Mouse (Mus musculus) heart, embryonic 10.5 days (tissue): ENCODE measurements around the gene Anxa6. TPM values are rescaled to one million over a fixed set of nuclear protein-coding genes. Genes with fewer than 3 reads are reported as not detected.

ENCODE experiments used
- DNase-seq: peaks from one replicate; pipeline ENCODE4 v3.0.0-alpha.2; 2017; ENCODE audit warnings: low spot score
- H3K27ac ChIP-seq: fragments of 300-500 bp; sonication (generic); 2 replicates; pipeline ENCODE4 v1.5.1; 2016; ENCODE audit warnings: mild to moderate bottlenecking
- H3K27me3 ChIP-seq: fragments of 300-500 bp; sonication (generic); 2 replicates; pipeline ENCODE4 v1.6.1; 2016; ENCODE audit warnings: mild to moderate bottlenecking; ENCODE audit not compliant: poor library complexity, insufficient read depth, severe bottlenecking
- H3K36me3 ChIP-seq: fragments of 300-500 bp; sonication (generic); 2 replicates; pipeline ENCODE4 v1.6.1; 2016; ENCODE audit warnings: mild to moderate bottlenecking, moderate library complexity
- H3K4me1 ChIP-seq: fragments of 300-500 bp; sonication (generic); 2 replicates; pipeline ENCODE4 v1.6.1; 2016; ENCODE audit warnings: mild to moderate bottlenecking
- H3K4me3 ChIP-seq: fragments of 300-500 bp; sonication (generic); 2 replicates; pipeline ENCODE4 v1.5.1; 2016; ENCODE audit warnings: mild to moderate bottlenecking, moderate library complexity
- H3K9me3 ChIP-seq: fragments of 300-500 bp; sonication (generic); 2 replicates; pipeline ENCODE4 v1.6.1; 2016; ENCODE audit warnings: mild to moderate bottlenecking, moderate library complexity
- WGBS: fragments of 180-500 bp; shearing (Covaris S2); methylation state at CpG from one replicate; pipeline ENCODE4 v1.1.7; 2016; 5-methylcytosine and 5-hydroxymethylcytosine counted together
- polyA plus RNA-seq: library from polyadenylated mRNA; unstranded; fragments of >200 nt; fragmentation: Nextera tagmentation; extraction: Ambion mirVana; gene quantifications from 2 replicates; pipeline ENCODE4 v1.2.1, GENCODE M21; 2016

Anxa6 gene
- polyA plus RNA-seq, 1 experiment from 2014 or later: 255 TPM

DNA sequence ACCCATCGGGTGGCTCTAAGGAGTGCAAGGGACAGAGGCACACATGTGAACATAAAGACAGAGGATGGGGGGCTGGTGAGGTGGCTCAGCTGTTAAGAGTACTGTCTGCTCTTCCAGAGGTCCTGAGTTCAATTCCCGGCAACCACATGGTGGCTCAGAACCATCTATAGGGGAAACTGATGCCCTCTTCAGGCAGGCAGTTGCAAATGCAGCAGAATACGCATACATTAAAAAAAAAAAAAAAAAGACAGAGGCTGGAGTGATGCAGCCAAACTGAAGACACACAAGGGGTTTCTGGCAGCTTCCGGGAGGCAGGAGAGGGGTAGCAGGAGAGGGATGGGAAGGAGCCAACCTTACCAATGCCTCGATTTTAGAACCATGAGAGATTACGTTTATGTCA is 50.7 kb downstream of the Anxa6 start:
- Histone ChIP-seq H3K36me3 (peaks cover 90% of the 10 kb centered on the region), H3K4me1 (peaks cover 42% of the 10 kb centered on the region), H3K4me3 (no peak overlapping the region), H3K27me3 (no peaks in the 10 kb centered on the region), H3K9me3 (0 out of 2 replicates have a peak, but pooled peaks cover 2% of the 10 kb centered on the region), H3K27ac (no peak overlapping the region)
- no peak for DNase-seq
- WGBS: 88% methylated on average over 6 of the region's 6 CpGs

DNA sequence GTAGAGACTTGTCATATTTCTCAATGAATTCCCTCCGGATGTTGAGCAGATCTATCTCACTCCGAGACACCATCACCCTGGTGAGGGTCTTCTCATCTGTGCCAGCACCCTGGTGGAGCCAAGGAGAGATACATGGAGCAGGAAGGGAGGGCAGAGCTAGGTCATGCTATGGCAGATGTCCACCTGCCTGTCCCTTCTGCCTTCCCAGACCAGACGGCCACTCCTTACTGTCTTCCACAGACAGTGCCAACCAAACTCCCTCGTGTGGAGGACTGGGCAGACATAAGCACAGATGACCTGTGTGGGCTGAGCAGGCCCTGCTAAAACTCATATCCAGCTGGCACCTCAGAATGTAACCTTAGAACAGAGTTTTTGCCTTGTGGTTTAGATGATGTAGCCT is 51.6 kb downstream of the Anxa6 start:
- DNase-seq: no peak
- H3K27ac ChIP-seq: no peak overlapping the region
- H3K36me3 ChIP-seq: peaks cover 84% of the 10 kb centered on the region
- WGBS: 90% methylated on average over 4 of the region's 4 CpGs
- H3K4me3 ChIP-seq: no peak overlapping the region
- peaks cover 46% of the 10 kb centered on the region for H3K4me1 ChIP-seq
- no peaks in the 10 kb centered on the region for H3K27me3 ChIP-seq
- 0 out of 2 replicates have a peak, but pooled peaks cover 2% of the 10 kb centered on the region for H3K9me3 ChIP-seq

DNA sequence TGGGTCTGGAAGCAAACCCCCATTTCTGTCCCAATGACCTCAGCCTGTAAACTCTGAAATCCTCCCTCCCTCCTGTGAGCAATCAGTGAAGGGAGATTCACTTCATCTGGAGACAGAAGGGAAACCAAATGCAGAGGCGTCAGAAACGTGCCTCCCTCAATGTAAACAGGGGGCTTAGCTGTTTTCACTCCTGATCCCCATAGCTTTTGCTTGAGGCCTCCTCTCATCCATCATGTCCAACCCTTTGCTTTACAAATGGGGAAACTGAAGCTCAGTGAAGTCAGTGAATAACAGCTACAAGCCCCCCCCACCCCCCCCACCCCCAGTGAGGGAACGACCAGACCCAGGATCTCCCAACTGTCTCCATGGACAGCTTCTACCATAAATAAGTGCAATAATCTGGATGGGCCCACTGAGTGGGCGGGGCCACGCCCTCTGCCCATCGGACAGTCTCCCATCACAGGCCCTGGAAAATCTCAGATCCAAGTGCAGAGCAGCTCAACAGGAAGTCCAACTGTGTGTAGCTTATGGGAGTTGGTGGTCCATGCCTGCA is 55.8 kb downstream of the Anxa6 start:
- 47% methylated on average over 6 of the region's 6 CpGs for WGBS
- Histone ChIP-seq H3K36me3 (peaks cover 49% of the 10 kb centered on the region), H3K27ac (peak overlapping the region; percentile 17; the same call in 1 of the 2 replicates), H3K4me3 (no peak overlapping the region), H3K4me1 (peaks cover 51% of the 10 kb centered on the region), H3K27me3 (no peaks in the 10 kb centered on the region), H3K9me3 (0 out of 2 replicates have a peak, but pooled peaks cover 2% of the 10 kb centered on the region)
- no peak for DNase-seq

DNA sequence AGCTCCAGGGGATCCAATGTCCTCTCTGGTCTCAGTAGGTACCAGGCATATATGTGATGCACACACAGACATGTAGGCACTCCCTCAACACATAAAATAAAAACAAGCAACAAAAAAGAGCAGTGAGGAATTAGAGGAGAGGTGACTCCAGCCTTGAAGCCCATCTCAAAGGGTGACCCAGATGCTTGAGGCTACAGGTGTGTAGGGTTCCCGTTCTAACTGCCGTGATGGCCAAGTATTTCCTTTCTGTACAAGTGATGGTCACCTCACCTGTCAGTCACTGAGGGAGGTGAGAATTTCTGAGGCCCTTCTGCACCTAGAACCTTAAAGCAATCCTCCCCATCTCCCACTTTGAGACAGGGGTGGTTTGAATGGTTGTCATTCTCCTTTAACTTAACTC is 56.9 kb downstream of the Anxa6 start:
- WGBS: 88% methylated on average over 2 of the region's 2 CpGs
- H3K4me3 ChIP-seq: no peak overlapping the region
- DNase-seq: no peak

DNA sequence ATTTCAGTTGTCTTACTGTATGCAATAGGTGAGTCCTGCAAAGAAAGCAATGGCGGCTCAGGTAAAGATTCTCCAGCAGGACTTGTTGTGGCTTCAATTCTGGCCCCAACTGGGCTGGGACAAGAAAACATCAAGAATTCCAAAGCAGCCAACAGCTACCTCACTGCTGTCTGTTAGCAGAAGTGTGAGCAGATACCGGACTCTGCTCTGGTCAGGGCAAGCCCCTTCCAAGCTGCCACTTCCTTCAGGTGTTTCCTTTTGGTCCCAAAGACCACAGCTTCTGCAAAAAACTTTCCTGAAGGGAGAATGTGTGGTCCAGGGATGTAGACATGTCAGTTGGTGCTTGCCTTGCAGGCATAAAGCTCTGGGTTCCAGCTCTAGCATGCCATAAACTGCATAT is 57.5 kb downstream of the Anxa6 start:
- H3K4me3 ChIP-seq: no peak overlapping the region
- H3K9me3 ChIP-seq: no peaks in the 10 kb centered on the region
- H3K27ac ChIP-seq: no peak overlapping the region
- DNase-seq: no peak
- no peaks in the 10 kb centered on the region for H3K27me3 ChIP-seq
- peaks cover 33% of the 10 kb centered on the region for H3K36me3 ChIP-seq
- 78% methylated on average over 2 of the region's 2 CpGs for WGBS
- H3K4me1 ChIP-seq: peaks cover 56% of the 10 kb centered on the region

More for the DNA sequence above, 56.9 kb downstream of the Anxa6 start:
- no peaks in the 10 kb centered on the region for H3K27me3 ChIP-seq
- no peaks in the 10 kb centered on the region for H3K9me3 ChIP-seq
- peaks cover 56% of the 10 kb centered on the region for H3K4me1 ChIP-seq
- H3K27ac ChIP-seq: no peak overlapping the region
- H3K36me3 ChIP-seq: peaks cover 38% of the 10 kb centered on the region

DNA sequence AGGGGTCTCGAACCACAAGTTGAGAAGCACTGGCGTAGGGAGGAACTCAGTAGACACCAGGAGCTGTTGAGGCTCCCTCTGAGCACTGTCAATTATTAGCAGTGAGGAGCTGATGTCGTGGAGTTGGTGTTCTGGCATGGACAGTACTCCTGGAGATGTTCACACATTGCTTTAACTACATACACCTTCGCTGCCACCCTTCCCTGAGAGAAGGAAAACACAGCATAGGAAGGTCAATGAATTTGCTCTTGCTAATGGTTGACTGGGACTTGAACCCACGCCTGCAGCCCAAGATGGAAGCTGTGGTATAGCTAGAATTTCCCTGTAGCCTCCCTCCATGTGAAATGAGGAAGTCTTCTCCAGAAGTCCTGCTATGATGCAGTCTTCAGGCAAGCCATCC is 57.9 kb downstream of the Anxa6 start:
- Histone ChIP-seq H3K9me3 (no peaks in the 10 kb centered on the region), H3K36me3 (peaks cover 30% of the 10 kb centered on the region), H3K27ac (no peak overlapping the region), H3K4me3 (no peak overlapping the region), H3K27me3 (no peaks in the 10 kb centered on the region), H3K4me1 (peaks cover 56% of the 10 kb centered on the region)
- 86% methylated on average over 5 of the region's 5 CpGs for WGBS
- DNase-seq: no peak

DNA sequence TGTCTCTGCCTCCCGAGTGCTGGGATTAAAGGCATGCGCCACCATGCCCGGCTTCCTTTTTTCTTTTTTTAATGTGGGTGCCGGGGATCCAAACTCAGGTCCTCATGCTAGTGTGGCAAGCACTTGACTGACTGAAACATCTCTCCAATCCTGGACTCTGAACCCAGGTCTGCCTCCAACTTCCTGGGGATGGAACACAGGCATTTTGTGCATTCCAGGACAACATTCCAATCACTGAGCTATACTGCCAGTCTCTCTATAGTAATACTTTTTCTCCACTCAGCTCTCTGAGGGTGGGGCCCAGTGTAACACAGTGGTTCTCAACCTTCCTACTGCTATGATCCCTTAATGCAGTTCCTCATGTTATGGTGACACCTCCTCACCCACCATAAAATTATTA is 58.6 kb downstream of the Anxa6 start:
- Histone ChIP-seq H3K36me3 (peaks cover 23% of the 10 kb centered on the region), H3K27ac (peak overlapping the region; percentile 81; the same call in 1 of the 2 replicates)
- WGBS: 85% methylated on average over 4 of the region's 4 CpGs

DNA sequence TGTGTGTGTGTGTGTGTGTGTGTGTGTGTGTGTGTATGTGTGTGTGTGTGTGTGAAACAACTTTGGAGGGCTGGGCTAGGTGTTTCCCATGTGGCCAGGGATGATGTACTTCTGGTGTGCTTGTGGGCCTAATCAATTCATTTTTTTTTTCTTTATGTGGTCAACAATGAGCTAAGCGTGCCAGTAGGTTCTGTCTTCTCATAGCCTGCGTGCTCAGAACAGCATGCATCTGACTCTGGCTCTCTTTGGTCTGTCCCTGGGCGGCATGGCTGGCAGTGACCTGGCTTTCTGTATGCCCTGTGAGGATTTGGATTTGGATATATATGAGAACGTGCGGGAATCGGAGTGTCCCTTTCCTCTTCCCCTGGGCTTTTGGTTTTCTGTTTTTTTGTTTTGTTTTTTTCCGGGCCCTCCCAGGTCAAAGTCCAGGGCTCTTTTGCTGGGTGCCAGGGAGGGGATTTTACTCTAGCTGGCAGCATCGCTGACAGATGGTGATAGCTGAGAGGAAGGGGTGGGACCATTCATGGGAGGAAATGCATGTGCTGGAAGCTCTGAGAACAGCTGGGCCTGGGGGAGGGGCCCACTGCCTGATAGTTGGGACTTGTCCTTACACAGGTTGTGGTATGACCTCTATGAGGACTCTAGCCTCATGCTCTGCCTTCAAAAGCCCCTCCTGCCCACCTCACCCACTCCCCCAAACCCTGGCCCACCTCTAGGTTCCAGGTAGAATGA is 59.6 kb downstream of the Anxa6 start:
- Histone ChIP-seq H3K27ac (peak overlapping the region; percentile 81), H3K4me3 (no peak overlapping the region), H3K36me3 (peaks cover 13% of the 10 kb centered on the region), H3K27me3 (no peaks in the 10 kb centered on the region), H3K9me3 (no peaks in the 10 kb centered on the region), H3K4me1 (peaks cover 44% of the 10 kb centered on the region)
- WGBS: 47% methylated on average over 8 of the region's 8 CpGs
- no peak for DNase-seq

More for the DNA sequence above, 58.6 kb downstream of the Anxa6 start:
- no peak for DNase-seq
- Histone ChIP-seq H3K4me1 (peaks cover 54% of the 10 kb centered on the region), H3K4me3 (no peak overlapping the region), H3K27me3 (no peaks in the 10 kb centered on the region), H3K9me3 (no peaks in the 10 kb centered on the region)

DNA sequence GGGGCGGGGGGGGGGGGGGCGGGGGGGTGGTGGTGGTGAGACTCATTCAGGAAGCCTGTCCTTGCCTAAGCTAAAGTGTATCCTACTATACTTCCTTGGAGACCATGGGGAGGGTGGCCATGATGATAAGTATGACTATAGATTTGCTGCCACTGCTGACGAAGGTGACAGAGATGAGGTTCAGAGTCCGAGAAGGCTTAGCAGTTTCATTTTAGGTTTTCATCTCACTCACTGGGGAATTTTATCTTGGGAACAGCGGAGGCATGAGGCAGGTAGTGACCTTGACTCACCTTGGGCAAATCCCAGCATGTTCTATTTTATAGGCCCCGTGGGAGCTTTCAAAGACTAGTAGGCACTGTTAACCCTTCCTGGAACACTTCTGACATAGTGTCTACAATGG is 60.5 kb downstream of the Anxa6 start:
- Histone ChIP-seq H3K4me1 (peaks cover 35% of the 10 kb centered on the region), H3K9me3 (no peaks in the 10 kb centered on the region), H3K27me3 (no peaks in the 10 kb centered on the region), H3K27ac (peak overlapping the region; percentile 81; the same call in 1 of the 2 replicates), H3K4me3 (no peak overlapping the region), H3K36me3 (peaks cover 5% of the 10 kb centered on the region)
- WGBS: 56% methylated on average over 6 of the region's 6 CpGs
- no peak for DNase-seq

DNA sequence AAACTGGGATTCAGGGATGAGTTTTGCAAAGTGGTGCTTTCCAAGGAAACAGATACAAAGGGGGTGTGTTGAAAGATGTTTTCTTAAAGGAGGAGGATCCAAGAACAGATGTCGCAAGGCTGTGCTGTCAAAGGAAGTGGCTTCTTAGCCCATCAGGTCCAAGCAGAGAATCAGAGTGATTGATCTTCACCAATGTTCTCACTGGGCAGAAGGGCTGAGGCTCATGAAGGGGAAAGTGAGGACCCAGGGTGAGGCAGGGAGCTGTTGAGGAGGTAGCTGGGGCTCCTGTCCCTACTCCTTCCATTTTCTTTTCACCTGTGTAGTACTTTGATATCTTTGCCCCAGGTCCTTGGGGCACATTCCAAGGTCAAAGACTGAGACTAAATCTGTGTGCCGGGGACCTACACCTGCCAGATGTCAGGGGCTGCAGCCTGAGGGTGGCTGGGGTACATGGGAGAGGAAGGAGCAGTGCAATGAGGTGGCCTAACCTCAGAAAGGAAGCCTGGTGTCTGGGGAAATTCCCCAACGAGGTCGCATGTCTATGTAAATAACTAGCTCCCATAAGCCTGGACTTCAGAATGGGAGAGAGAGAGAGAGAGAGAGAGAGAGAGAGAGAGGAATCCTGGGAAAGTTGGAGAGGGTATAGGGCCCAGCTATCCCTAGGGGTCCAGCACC is 61.1 kb downstream of the Anxa6 start:
- no peaks in the 10 kb centered on the region for H3K36me3 ChIP-seq
- no peak for DNase-seq
- WGBS: 52% methylated on average over 4 of the region's 4 CpGs
- H3K27me3 ChIP-seq: no peaks in the 10 kb centered on the region
- no peaks in the 10 kb centered on the region for H3K9me3 ChIP-seq
- peak overlapping the region; percentile 47; the same call in 1 of the 2 replicates for H3K27ac ChIP-seq
- no peak overlapping the region for H3K4me3 ChIP-seq
- peaks cover 29% of the 10 kb centered on the region for H3K4me1 ChIP-seq

DNA sequence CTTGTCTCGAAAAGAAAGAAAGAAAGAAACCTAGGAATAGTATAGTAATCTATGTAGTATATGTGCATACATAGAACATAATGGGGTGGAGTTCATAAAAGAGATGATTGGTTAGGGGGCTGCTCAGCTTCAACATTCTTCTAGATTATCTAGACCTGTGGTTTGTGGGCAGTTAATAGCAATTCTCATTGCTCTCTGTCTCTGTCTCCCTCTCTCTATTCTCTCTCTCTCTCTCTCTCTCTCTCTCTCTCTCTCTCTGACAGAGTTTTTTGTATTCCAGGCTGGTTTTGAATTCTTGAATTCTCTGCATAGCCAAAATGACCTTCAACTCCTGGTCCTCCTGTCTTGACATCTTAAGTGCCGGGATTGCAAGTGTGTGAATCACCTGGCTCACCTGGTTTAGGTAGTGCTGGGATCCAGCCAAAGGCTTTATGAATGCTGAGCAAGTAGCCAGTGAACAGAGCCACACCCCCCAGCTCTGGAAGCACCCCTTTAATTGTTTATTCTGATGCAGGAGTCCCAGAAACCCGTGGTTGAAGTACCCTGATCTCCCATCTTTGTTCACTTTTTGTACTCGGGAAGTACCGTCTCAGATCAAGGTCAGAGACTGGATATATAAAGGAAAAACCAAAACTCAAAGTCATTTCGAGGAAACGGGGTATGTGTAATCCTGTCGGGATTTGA is 61.7 kb downstream of the Anxa6 start:
- Histone ChIP-seq H3K9me3 (no peaks in the 10 kb centered on the region), H3K36me3 (no peaks in the 10 kb centered on the region), H3K4me3 (no peak overlapping the region), H3K27ac (no peak overlapping the region), H3K4me1 (peaks cover 29% of the 10 kb centered on the region), H3K27me3 (no peaks in the 10 kb centered on the region)
- DNase-seq: no peak
- 73% methylated on average over 8 of the region's 8 CpGs for WGBS

DNA sequence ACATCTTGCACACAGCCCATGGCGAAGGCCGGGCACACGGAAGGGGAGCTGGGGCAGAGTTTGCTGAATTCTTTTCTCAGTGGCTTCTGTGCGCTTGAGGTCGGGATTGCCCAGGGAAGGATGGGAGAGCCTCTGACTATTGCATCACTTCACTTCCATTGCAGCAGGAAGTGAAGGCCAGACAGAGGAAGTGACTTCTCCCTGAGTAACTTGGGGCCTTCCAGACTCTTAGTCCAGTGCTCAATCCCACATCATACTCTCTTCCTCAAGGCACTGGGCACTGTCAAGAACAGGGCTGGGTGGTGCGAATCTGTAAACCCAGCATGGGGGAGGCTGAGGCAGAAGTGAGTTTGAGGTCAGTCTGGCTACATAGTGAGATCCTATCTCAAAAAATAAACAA is 68.0 kb downstream of the Anxa6 start:
- 82% methylated on average over 6 of the region's 6 CpGs for WGBS
- no peak overlapping the region for H3K27ac ChIP-seq
- peaks cover 25% of the 10 kb centered on the region for H3K4me1 ChIP-seq
- no peak for DNase-seq
- no peaks in the 10 kb centered on the region for H3K9me3 ChIP-seq
- H3K36me3 ChIP-seq: no peaks in the 10 kb centered on the region
- H3K27me3 ChIP-seq: no peaks in the 10 kb centered on the region
- H3K4me3 ChIP-seq: no peak overlapping the region

DNA sequence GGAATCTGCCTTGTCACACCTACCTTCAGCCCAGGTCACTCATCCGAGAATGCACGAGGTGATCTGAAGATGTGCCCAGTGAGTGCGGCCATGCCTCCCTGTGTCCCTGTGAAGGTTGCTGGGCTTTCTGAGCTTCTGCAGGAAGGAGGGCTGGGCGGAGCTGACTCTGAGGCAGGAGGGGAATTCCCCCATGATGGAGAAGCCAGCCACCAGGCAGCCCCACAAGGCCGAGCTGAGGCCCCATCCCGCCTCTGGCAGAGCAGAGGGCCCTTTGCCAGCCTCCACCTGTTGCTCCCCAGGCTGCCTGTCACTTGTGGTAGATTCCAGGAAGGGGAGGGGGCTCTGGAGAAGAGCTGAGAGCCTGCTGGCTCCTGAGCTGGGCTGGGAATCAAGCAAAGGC is 70.4 kb downstream of the Anxa6 start, which contains the start of gene Tnip1:
Gene Tnip1, minus strand, starts transcription at position 108 of the 400 bp plus-strand sequence.
- Histone ChIP-seq H3K4me3 (peak within 1 kb of the TSS; percentile 22; the same call in 1 of the 2 replicates), H3K27me3 (no peaks in the 10 kb centered on the region), H3K4me1 (peaks cover 35% of the 10 kb centered on the region), H3K36me3 (no peaks in the 10 kb centered on the region), H3K9me3 (no peaks in the 10 kb centered on the region), H3K27ac (peak within 1 kb of the TSS; percentile 83)
- DNase-seq: no peak
- WGBS: 19% methylated on average over 6 of the region's 6 CpGs
